Mouse (Mus musculus) neutrophil, adult 59 days (primary cell): Measurements from ENCODE around the gene Unc45a. TPM values are rescaled to one million over a fixed set of nuclear protein-coding genes. Genes with fewer than 3 reads are reported as not detected.

Experiments used
- total RNA-seq, 2 experiments: library from RNA; stranded (reverse); gene quantifications; 1 replicate in 1 of 2; 2 replicates in 1 of 2; pipeline ENCODE4 v1.2.4; 2023

The Unc45a gene
- 10 to 100 TPM; 56.8 to 57.0 TPM for total RNA-seq

DNA sequence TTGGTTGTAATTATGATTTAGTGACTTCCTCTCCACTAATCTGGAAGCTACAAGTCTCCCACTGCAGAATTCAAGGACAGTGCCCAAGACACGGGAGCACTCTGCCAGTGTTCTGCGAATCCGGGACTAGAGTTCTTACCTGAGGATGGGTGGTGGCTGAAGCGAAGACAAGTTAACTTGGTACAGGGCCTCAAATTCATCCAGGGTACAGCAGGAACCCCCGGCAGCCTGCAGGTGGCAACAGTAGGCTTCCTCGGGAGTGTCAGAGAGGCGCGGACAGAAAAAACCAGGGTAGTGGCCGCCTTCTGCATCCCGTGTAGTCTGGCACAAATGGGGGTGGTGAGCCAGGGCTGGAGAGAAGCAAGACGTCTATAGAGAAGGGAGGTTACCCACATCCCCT is at the start of gene Unc45a:
Gene Unc45a, minus strand, starts transcription at position 213 of the 400 bp plus-strand sequence.

DNA sequence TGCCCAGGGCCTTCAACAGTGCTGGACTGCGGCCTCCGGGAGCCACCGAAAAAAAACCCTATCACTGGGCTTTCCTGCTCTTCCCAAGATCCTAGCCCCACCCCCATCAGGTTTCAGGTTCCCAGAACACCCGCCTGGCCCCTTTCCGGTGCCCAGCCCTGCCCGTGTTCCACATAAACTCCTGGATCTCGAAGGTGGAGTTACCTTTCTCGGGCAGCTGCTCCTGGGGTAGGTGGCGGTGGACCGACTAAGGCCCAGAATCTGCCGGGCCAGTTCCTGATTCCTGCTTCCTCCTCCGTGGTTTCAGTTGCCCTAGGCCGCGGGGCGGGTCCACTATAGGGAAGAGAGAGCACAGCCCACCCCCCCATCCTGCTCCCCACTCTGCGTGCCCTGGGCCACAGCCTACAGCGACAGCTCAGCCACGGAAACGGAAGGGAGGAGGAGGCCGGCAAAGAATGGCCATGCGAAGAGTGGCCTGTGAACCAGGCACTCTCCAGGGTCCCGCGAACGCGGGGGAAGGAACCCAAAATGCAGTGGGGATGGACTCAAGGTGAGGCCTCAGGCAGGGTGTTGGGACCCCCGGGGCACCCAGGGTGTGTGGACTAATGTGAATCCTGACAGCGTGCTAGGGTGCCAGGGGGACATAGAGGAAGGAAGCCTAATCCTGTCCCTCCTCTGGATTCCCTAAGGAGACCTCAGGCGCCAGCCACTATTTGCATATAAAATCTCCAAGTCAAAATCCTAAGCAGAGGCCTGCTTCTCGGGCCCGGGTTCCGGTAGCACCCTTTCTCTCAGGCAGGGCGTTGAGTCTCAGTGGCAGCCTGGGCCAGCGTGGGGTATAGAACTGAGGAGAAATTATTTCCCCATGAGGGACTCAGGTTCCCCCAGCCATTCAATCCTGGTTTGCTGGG is 47.1 kb upstream of the Unc45a start, which contains the start of gene Fes:
Gene Fes, minus strand, starts transcription at position 314 of the 911 bp plus-strand sequence.

DNA sequence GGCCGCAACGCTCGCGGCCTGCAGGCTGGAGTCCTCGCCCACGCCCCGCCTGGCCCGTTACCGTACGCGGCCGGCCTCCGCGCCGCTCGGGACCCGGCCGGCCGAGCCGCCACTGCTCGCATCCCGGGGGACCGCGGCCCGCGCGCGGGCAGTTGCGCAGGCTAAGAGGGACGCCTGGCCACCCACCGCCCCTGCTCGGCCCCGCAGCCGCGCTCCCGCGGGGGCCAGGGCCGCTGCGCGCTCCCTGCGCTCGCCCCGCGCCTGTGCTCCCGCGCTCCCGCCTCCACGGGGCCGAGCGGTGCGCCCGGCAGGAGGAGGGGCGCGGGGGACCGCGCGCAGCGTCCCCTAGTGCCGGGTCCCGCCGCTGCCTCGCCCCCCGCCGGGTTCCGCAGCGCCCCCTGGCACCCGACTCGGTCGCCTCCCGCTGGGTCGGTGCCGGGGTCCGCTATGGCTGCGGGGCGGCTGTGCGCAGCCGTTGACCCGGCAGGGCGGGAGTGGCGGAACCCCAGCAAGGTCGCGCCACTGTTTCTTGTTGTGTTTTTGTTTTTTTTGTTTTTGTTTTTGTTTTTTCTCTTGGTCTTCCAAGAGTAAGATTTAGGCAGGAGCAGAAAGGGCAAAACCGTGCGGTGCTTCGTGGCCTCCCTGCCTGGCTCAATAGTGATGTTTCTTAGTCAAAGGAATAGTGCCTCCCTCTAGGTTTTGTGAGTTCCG is 30.4 kb upstream of the Unc45a start, which contains the start of gene Man2a2:
Gene Man2a2, minus strand, starts transcription at position 335 of the 711 bp plus-strand sequence.

DNA sequence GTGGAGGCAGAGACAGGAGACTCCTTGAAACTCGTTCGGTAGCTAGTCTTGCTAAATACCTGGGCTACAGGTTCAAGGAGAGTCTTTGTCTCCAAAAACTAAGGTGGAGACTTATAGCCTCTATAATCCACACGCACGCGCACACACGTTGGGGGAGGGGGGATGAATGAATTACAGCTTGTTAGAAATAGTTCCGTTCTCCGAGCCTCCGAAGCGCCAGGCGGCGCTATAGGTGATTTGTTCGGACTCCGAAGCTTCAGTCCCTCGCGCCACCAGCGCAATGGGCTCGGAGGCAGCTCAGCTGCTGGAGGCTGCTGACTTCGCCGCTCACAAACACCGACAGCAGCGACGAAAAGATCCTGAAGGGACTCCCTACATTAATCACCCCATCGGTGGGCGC is 2.1 kb upstream of the Unc45a start, which contains the start of gene Hddc3:
Gene Hddc3, plus strand, starts transcription at position 247 of the 400 bp plus-strand sequence.

DNA sequence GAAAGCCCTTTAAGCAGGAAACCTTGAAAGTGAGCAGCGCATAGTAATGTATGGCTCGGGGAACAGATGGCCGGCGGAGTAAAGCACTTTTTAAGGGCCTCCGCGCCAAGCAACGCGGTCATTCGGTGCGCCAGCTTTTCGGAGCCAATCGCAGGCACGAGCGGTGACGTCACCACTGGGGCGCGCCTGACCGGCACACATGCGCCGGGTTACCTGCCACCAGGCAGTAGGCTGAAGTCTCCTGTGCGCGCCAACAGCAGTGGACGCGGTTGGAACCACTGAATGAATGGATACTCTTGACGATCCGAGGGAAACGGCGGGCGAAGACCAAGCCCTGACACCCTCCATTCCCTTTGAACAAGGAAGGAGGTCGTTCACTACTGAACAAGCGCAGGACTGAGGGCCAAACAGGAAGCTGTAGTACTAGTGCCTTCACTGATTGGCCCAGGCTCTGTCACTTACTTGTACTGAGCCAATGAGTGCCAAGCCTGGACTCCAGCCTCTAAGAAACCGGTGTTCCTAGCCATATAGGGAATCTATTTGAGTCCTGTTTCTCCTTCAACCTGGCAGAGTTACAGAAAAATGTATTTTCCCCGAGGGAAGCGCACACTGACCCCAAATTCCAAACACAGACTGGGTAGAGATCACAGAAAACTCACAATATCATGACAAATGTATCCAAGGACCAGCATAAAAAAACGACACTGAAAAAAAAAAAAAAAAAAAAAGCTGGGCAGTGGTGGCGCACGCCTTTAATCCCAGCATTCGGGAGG is 16.6 kb downstream of the Unc45a start, which contains the start of gene Rccd1:
Gene Rccd1, minus strand, starts transcription at position 412 of the 773 bp plus-strand sequence.

DNA sequence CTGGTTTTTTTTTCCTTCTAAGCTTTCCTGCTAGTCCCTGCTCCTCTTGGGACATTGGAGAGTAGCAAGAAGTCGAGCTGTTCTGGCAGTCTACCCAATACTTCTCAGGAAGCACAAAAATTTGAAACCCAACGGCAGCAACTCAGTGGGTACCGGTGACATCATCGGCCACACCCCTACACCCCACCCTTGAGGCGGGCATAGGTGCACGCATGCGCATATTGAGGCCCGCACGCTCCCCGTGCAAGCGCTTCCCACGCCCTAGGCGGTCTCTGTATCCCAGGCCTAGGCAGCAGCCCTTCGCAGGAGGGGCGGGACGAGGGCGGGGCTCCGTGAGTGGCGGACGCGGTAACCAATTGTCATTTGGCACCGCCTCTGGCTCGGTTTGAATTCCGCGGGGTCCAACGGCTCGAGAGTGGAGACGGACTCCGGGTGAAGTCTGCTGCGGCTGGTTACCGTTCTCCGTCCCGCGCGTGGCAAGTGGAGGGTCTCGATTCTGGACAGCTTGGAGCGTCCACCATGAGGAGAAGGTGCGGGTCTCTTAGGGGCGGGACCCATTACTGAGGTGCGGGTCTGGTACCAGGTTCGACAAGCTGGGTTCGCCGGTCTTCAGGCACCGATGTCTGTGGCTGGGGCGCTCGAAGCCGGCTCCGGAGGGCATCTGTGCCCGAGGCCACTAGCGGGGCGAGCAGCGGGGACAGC is 46.6 kb downstream of the Unc45a start, which contains the start of gene Prc1:
Gene Prc1, plus strand, starts transcription at position 389 of the 702 bp plus-strand sequence.

Other genes starting within 250 kb of the Unc45a start
- gene Idh2, start 225.6 kb downstream of the Unc45a start, total RNA-seq: 10 to 100 TPM; 43.2 to 52.1 TPM
- gene Sema4b, start 154.2 kb downstream of the Unc45a start, total RNA-seq: 10 to 100 TPM; 29.5 to 35.1 TPM
- 100 to 1,000 TPM; 102 to 103 TPM for gene Cib1, start 108.2 kb downstream of the Unc45a start, total RNA-seq
- gene Gdpgp1, start 108.1 kb downstream of the Unc45a start, total RNA-seq: 1 to 10 TPM; 2.1 to 2.2 TPM
- 1 to 10 TPM in 1 of 2 experiments, under 1 TPM in 1; 0.82 to 1.3 TPM for gene Ttll13, start 94.6 kb downstream of the Unc45a start, total RNA-seq
- gene Ngrn, start 79.8 kb downstream of the Unc45a start, total RNA-seq: 10 to 100 TPM; 15.5 to 15.9 TPM
- gene Vps33b, start 71.4 kb downstream of the Unc45a start, total RNA-seq: 10 to 100 TPM; 15.1 to 17.8 TPM
- gene Prc1, start 46.6 kb downstream of the Unc45a start, total RNA-seq: 10 to 100 TPM; 84.8 to 89.6 TPM
- gene Rccd1, start 16.6 kb downstream of the Unc45a start, total RNA-seq: 1 to 10 TPM; 2.8 to 2.9 TPM
- 1 to 10 TPM; 5.8 to 8.8 TPM for gene Hddc3, start 2.1 kb upstream of the Unc45a start, total RNA-seq
- 10 to 100 TPM; 28.2 to 43.3 TPM for gene Man2a2, start 30.4 kb upstream of the Unc45a start, total RNA-seq
- gene Fes, start 46.9 kb upstream of the Unc45a start, total RNA-seq: 100 to 1,000 TPM; 597 to 602 TPM
- 100 to 1,000 TPM; 149 to 163 TPM for gene Furin, start 64.4 kb upstream of the Unc45a start, total RNA-seq
- 10 to 100 TPM; 18.1 to 20.0 TPM for gene Blm, start 194.1 kb upstream of the Unc45a start, total RNA-seq